Mouse (Mus musculus) lung, postnatal 10 days (tissue): ENCODE measurements at regions not wholly inside any gene's neighbourhood (a gene's known extent, or its start where the extent isn't known, plus 50 kb on each side); places are given as distances from the start of the nearest gene placed in this dataset.

ENCODE experiments used
- DNase-seq: peaks from one replicate; pipeline ENCODE4 v3.0.0; 2021

GRCm38 (mm10) chr12:109892834-109893233 is 292.7 kb upstream of the Rtl1 start:
- no peak for DNase-seq

GRCm38 (mm10) chr12:109893657-109894056 is 293.5 kb upstream of the Rtl1 start:
- DNase-seq: no peak

GRCm38 (mm10) chr12:109895389-109895788 is 295.3 kb upstream of the Rtl1 start:
- DNase-seq: peak; percentile 13

- DNase-seq: no peak
These were observed 296.3 kb upstream of the Rtl1 start for GRCm38 (mm10) chr12:109896397-109896796.

GRCm38 (mm10) chr12:109896906-109897305 is 296.8 kb upstream of the Rtl1 start:
- no peak for DNase-seq

DNA sequence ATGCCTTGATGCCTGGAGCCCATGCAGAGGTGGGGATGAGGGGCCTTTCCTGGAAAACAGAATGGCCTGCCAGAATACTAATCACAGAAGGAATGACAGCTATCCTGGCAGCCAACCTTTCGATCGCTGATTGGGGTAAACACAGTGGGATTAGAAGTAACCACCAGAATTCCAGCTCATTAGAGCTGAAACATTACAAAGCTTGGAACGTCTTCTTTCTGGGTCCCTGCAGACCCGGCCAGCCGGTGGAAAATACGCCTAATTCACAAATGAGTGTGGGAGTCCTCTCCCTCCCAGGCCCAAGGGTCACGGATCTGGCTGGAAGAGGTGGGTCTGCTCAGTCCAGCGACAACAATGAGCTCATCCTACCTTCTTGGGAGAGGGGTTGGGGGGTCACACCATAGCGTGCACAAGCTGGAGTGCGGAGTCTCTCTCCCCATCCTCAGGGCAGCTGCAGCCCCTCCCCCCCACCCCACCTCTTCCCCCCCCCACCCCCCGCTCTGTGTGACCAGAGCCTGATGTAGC is 297.8 kb upstream of the Rtl1 start:
- DNase-seq: no peak

DNA sequence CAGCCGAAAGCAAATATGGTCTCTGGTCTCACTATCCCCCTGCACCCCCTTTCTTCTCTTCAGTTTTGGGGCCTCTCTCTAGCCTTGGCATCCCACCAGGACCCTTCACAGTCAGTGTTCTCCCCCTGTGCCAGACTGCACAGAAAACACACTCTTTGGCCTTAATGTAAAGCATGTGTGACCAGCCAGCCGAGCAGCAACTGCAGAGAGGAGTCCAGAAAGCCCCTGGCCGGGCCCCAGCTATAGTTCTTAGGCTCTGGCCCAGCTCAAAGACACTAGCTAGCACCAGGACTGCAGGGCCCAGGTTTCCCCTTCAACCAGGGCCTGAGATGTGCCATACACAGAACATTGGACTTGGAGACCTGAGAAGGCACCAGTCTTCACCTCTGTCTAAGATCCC is 299.3 kb upstream of the Rtl1 start:
- no peak for DNase-seq

- DNase-seq: no peak
These were observed 310.9 kb upstream of the Rtl1 start for GRCm38 (mm10) chr12:109910966-109911495.

- DNase-seq: no peak
These were observed 311.4 kb upstream of the Rtl1 start for GRCm38 (mm10) chr12:109911506-109911905.

- no peak for DNase-seq
These were observed 317.6 kb upstream of the Rtl1 start for GRCm38 (mm10) chr12:109917761-109918160.

DNA sequence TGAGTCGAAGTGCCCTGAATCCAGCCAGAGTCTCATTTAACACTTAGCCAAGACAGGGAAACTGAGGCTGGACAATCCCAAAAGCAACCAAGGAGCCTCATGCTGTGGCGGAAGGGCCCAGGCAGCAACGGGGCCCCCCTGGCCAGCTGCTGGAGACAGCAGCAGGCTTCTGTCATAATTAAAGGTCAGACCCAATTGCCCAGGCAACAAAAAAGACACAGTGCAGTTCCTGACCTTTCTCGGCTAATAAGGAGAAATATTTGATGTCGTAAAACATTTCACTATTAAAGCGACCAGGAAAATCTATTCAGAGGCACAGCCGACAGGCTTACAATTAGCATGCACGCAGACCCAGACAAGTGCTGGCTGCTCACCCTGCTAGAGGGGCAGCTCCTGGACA is 318.8 kb upstream of the Rtl1 start:
- peak; percentile 12 for DNase-seq

GRCm38 (mm10) chr12:109922111-109922510 is 322.0 kb upstream of the Rtl1 start:
- no peak for DNase-seq

DNA sequence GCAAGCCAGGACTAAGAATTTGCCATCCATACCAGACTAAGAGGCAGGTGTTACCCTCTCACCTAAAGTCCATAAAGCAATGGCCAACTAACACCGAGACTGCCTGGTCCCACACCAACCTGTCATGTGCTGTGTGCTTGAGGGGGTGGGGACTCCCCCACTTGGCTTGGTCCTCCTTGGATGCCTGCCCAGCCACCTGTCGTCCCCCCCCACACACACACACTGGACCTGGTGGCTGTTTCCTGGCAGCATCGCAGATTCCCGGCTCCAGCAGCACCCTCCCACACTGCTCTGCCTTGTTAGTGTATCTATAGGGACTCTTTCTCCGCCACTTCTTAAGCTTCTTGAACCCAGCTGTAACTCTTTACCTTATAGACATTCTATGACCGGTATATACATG is 325.7 kb upstream of the Rtl1 start:
- DNase-seq: no peak

DNA sequence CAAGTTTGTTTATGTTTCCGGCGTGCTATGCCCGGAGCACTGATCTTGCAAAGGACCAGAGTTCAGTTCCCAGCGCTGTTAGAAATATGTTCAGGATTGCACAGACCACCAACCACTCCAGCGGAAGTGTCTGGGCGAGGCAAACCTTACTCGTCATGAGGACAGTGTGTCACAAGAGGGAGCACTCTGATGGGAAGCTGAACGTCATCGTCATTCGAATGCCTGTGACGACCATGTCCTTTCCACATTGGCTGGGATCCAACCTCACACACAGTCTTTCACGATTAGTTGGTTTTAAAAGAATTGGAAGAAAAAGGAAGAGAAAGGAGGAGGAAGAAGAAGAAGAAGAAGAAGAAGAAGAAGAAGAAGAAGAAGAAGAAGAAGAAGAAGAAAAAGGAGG is 326.5 kb upstream of the Rtl1 start:
- peak; percentile 32 for DNase-seq

DNA sequence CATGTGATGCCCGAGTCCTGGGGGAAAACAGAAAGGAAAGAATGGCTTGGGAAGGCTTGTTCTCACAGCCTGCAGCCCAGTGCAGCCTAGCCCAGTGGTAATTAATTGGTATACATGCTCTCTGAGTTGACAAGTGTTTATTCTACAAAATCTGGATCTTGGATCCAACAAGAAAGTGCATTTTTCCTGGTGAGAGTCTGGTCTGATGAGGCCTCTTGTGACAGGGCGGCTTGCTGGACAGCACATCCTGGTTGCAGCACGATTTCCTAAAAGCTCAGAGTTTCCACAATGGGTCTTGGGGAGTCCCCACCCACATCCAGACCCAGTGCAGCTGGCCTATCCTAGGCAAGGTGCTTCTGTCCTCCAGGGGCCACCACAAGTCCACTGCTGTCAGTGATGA is 332.7 kb upstream of the Dio3 start:
- peak; percentile 27 for DNase-seq

GRCm38 (mm10) chr12:109946936-109947335 is 331.9 kb upstream of the Dio3 start:
- no peak for DNase-seq

GRCm38 (mm10) chr12:109947886-109948433 is 330.9 kb upstream of the Dio3 start:
- peak; percentile 29 for DNase-seq

DNA sequence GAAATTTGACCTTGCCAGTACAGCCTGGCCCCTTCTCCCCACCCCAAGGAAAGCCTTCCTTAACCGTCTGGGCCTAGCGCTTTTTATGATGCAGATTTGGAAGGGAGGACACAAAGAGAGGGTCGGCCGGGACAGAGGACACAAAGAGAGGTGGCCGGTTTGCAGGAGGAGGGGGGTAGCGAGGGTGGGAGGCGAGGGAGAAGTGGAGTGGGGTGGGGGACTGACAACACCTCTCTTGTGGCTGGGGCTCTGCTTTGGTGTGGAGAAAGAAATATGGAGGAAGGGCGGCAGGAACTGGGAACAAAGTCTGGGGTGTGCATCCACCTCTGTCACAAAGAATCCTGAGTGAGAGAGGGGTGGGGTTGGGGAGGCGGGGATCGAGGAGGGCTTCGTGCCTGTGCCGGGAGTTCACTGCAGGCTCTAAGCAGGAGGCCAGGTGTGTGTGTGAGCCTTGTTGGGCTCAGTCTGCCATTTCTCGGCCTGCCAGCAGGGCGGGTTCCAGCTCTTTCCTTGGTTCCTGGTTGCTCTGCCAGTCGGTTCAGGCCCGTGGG is 330.4 kb upstream of the Dio3 start:
- no peak for DNase-seq

GRCm38 (mm10) chr12:109949231-109949965 is 329.5 kb upstream of the Dio3 start:
- DNase-seq: no peak

GRCm38 (mm10) chr12:109950632-109951031 is 328.2 kb upstream of the Dio3 start:
- no peak for DNase-seq

- no peak for DNase-seq
These were observed 327.4 kb upstream of the Dio3 start for GRCm38 (mm10) chr12:109951473-109951872.

DNA sequence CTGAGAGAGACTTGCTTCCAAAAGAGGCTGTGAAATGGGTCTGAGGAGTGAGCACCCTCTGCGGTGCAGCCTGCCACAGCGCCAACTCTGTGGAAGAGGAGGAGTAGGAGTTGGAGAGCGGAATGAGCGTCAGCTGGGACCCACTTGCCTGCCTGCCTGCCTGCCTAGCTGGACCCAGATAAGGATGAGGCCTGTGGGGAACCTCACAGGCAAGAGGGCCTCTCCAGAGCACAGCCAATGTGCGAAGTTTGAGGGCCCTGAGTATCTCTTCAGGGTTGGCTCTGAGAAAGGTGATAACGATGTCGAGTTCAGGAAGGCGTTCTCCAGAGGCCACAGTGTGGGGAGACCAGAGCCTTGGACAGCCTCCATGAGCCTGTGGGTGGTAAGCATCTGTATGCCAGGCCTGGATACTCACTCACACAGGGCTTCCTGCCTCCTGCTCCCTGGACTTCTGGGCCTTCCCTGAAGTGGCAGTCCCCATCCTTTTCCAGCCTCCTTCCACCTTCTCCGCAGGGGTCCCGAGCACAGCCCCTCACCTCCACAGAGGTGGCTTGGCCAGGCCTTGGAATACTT is 326.9 kb upstream of the Dio3 start:
- no peak for DNase-seq

DNA sequence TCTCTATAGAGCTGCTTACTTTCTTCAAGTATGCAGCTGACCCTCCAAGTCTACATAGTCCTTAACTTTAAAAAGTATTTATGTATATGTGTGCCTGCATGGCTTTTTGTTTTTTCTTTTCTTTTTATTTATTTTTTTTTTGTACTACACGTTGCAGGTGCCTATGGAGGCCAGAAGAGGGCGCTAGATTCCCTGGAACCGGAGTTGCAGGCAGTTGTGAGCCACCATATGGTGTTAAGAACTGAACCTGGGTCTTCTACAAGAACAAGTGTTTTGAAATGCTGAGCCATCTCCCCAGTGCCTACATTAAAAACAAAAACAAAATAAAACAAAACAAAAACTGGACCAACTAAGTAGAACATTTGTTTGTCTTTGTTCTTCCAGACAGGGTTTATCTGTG is 325.9 kb upstream of the Dio3 start:
- DNase-seq: no peak

DNA sequence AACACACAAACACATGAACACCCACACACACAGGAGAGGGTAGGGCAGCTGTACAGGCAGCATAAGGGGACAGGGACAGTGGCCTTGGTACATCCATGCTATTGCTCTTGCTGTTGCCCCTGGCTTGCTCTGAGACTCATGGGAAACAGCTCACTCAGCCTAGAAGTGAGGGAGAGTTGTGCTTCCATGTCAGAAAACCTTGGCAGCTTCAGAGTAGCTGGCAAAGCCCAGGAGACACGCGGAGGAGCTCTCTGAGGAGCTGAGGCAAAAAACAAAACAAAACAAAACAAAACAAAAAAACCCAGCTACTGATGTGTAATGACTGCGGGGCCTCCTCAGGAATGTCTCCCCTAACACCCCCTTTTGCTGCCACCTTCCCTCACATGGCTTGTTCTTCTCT is 321.6 kb upstream of the Dio3 start:
- DNase-seq: peak; percentile 42
